Mouse (Mus musculus): ENCODE results near the gene Oxct2a.
"Not testable (repeated sequence)": the region's sequence is repeated elsewhere in the genome, so short reads cannot be mapped to it uniquely, and the experiment has no call there.

Gene Oxct2a

DNA sequence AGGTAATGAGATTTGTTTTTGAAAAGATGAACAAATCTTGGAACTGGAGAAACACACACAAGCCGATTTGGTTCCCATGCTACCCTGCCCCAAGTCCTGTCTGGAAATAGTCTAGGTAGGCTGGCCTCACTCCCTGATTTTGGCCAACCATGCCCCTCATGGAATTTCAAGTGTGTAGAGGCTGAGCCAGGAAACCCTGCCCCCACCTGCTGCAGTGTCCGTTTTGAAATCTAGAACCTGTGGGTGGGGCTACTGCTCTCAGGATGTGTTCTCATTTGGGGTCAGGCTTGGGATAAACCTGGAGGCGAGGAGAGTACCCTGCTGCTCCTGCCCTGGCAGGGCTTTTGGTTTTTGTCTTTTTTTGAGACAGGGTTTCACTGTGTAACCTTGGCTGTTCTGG, 15.1 kb downstream of the Oxct2a start:
- DNase-seq = no peak

DNA sequence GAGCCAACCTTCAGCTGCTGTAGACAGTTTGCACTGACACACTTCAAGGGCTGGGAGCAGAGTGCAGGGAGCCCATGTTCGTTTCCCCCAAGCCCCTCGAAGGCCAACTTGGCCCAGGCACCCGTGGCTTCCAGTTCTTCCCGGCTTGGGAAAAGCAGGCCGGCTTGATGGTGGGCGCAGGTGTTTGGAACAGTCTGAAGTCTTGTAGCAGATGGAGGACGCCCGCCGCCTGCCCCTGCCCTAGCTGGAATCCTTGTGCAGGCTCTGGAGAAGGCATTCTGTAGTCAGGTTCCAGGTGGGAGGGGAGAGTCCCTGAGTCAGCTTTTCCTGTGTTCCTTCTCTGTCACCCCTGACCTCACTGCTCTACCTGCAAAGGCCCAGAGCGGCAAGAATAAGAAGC, 16.4 kb downstream of the Oxct2a start:
- DNase-seq = no peak

- no peak for DNase-seq
Measured at GRCm38 (mm10) chr4:123305789-123306188, 17.6 kb downstream of the Oxct2a start.

- peak; percentile 44 for DNase-seq
Measured at GRCm38 (mm10) chr4:123298980-123299670, 24.3 kb downstream of the Oxct2a start.

DNA sequence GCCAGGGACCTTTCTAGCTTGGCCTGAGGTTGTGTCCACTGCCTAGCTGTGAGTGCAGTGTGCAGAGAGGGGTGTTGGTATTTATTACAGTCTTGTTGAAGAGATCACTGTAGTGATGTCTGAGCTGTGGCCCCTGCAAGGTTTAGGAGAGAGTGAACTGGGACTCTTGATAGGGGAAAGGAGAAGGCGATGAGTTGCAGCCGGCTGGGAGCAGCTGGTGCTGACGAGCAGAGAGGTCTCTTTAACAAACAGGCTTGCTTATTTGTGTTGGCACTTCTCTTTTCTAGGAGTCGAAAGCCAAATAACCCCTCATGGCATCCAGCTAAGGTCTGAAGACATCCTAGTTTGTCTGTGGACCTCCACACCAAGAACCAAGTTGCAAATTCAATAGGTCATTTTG, 25.2 kb downstream of the Oxct2a start:
- DNase-seq = no peak

GRCm38 (mm10) chr4:123297195-123297960, 26.1 kb downstream of the Oxct2a start:
- DNase-seq = no peak

DNA sequence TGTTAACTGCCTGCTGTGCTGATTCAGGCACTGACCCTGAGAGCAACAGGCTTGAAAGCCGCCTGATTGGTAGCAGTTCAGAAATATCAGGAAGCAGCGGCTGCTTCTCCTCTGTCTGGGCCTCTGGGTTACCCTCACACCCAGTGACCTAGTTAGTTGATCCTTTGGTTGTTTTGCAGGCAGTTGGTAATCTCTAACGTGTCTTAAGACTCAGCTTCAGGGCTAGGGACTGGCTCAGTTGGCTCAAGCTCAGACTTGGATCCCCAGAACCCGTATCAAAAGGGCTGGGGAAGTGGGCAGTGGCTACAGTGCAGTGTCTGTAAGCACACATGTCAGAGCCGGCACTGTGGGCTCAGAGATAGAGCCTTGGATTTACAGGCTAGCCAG, 27.3 kb downstream of the Oxct2a start:
- DNase-seq = no peak

DNA sequence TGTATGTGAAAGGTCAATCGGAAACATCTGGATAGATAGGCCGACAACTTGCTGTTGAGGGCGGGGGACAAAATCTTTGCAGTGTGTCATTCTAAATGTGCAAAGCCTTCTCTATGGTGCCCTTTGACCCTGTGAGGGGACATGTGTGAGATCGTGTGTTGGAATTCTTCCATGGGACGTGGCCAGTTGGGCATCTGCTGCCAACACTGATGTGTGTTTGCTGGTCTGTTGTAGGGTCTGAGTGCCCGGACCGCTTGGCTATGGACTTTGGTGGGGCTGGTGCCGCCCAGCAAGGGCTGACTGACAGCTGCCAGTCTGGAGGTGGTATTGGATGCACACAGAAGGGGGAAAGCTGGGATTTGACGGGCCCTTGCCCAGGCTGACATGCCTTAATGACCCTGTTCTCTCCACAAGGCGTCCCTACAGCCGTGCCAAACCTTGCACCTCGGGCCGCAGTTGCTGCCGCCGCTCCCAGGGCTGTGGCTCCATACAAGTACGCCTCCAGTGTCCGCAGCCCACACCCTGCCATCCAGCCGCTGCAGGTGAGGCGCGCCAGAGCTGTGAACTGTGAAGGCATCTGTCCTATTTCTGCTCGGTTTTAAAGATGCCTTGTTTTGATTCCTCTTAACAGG, 27.8 kb downstream of the Oxct2a start:
- no peak for DNase-seq

DNA sequence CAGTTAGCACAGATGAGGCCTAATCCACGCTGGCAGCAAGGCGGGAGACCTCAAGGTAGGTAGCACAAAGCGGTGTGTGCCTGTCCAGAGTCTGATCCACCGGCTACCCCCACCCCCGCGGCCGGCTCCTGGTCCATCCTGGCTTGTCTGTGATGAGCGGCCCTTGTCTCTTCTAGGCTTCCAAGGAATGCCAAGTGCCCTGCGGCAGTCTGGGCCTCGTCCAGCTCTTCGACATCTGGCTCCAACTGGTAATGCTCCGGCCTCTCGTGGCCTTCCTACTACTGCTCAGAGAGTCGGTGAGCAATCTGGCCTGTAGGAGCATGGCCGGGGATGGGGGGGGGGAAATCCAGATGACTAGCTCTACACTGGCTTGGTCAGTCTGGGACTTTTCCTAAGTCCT, 28.4 kb downstream of the Oxct2a start:
- DNase-seq = not testable (repeated sequence)

- no peak for DNase-seq
Measured at GRCm38 (mm10) chr4:123293661-123294443, 29.6 kb downstream of the Oxct2a start.

GRCm38 (mm10) chr4:123292989-123293388, 30.4 kb downstream of the Oxct2a start:
- no peak for DNase-seq

- no peak for DNase-seq
Measured at GRCm38 (mm10) chr4:123292390-123292789, 31.0 kb downstream of the Oxct2a start.

GRCm38 (mm10) chr4:123289038-123289437, 34.4 kb downstream of the Oxct2a start:
- DNase-seq = no peak

DNA sequence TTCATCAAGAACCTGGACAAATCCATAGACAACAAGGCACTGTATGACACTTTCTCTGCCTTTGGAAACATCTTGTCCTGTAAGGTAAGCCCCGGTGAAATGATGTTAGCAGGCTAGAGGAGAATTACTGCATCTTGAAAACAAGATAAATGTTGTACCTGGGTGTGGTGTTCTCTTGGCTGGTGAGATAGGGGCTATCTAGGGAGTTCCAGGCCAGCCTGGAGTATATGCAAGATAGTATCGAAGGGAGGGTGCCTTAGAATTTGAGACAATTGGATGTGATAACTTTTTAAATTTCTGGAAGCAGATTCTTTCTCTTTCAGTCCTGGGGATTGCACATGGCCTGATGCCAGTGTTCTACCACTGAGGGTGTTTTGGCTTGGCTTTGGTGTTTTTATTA, 36.6 kb downstream of the Oxct2a start:
- no peak for DNase-seq

- DNase-seq = no peak
Measured at GRCm38 (mm10) chr4:123284731-123285624, 38.5 kb downstream of the Oxct2a start.

DNA sequence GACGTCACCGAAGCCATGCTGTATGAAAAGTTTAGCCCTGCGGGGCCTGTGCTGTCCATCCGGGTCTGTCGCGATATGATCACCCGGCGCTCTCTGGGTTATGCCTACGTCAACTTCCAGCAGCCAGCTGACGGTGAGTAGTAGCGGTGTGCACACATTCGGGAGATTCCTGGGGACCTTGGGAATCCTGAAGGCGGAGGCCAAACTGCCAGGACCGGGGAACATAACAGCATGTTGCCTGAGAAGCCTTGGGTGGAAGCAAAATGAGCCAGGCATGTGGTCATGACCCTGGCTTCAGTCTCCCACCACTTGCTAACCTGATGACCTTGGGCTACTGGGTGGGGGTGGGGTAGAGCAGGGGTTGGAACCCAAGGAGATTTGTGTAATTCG, 39.8 kb downstream of the Oxct2a start:
- not testable (repeated sequence) for DNase-seq

DNA sequence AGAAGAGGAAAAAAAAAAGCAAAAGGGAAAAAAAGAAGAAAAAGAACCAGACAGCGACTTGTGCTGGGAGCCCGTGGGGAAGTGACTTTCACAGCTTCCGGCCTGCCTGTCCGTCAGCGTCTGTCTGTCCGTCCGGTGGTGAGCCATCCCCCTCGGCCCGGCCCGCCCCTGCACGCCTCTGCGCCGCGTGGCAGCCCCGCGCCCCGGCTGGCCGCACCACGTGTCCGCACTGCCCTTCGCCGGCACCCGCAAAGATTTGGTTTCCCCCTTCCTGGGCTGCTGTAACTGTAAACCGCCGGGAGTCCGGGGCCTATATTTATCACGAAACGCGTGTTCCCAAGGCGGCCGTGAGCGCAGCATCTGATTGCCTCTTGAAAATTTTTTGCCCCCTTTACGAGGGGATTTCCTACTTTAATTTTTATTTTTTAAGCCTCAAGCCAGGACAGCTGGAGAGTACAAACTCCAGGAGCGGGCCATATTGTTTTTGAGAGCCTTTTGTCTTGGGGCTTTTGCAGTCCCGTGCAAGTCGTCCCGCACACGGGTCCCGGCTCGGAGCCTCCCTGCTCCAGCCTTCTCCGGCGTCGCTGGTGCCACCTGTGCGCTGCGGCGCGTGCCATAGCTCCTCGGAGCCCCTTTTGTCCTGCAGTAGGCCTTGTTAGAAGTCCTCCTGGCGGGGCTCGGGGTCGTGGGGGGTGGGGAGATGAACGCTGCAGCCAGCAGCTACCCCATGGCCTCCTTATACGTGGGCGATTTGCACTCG, 40.3 kb downstream of the Oxct2a start:
- DNase-seq = peak; percentile 39

DNA sequence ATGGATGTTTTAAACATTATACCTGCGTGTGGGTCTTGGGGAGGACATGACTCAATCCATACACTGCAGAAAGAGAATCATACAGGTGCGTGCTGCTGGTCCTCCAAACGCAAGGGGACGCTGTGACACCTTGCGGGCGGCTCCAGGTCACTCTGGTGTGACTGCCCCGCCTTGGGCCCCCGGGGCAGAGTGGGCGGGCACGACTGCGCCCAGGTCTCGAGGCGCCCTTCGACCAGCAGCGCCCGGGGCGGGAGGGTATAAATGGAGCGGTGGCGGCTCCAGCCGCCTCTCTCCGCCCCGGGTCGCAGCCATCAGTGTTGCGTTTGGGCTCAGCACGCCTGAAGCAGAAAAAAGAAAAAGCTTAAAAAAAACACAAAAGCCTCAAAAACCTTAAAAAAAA, 40.9 kb downstream of the Oxct2a start:
- peak; percentile 77 for DNase-seq

DNA sequence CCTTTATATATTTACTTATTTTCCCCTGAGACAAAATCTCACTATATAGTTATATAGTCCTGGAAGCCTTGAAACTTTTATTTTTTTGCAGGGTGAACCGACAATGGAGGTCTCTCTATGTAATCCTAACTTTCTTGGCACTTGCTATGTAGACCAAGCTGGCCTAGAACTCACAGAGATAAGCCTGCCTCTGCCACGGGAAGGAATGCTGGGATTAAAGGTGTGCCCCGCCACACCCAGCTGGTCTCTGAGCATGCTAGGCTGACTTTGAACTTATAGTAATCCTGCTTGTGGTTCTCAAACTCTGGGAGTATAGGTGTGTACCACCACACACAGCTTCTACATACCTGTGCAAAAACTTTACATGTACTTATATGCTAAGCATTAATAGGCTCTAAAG, 43.3 kb downstream of the Oxct2a start:
- no peak for DNase-seq

Data from right cerebral cortex, postnatal 4 days (tissue).